Mouse (Mus musculus): ENCODE measurements around the gene Scp2. TPM values are rescaled to one million over a fixed set of nuclear protein-coding genes. Genes with fewer than 3 reads are reported as not detected.
A peak's percentile ranks its signal among the peaks of the same experiment; 100 is the strongest.
"Not testable (repeated sequence)": the region's sequence is repeated elsewhere in the genome, so short reads cannot be mapped to it uniquely, and the experiment has no call there.

Gene Scp2
- polyA plus RNA-seq (2015; fragmentation: Nextera tagmentation; extraction: Ambion mirVana), result 189 and 198 TPM in 2 replicates

GRCm38 (mm10) chr4:108144880-108145279 lies at the start of gene Scp2:
Gene Scp2, minus strand, starts transcription at chr4:108144998.
- WGBS, result 95% methylated on average over 1 of the region's 1 CpGs

GRCm38 (mm10) chr4:108192821-108193323 lies 48.1 kb upstream of the Scp2 start:
- Histone ChIP-seq H3K4me2 (peak overlapping the region; percentile 18), H3K9me3 (no peaks in the 10 kb centered on the region), H3K9ac (no peak overlapping the region), H3K27me3 (replicated peaks) (no peaks in the 10 kb centered on the region), H3K36me3 (replicated peaks) (no peaks in the 10 kb centered on the region), H3K27ac (no peak overlapping the region), H3K4me1 (no peaks in the 10 kb centered on the region), H3K4me3 (no peak overlapping the region)
- ATAC-seq (replicated peaks), result no peak
- WGBS, result 67% methylated on average over 2 of the region's 2 CpGs

More at GRCm38 (mm10) chr4:108144880-108145279, at the start of gene Scp2:
- H3K9ac ChIP-seq, result no peak within 1 kb of the TSS
- H3K36me3 ChIP-seq (replicated peaks), result no peaks in the 10 kb centered on the region
- H3K9me3 ChIP-seq, result no peaks in the 10 kb centered on the region
- no peaks in the 10 kb centered on the region for H3K4me1 ChIP-seq
- H3K27ac ChIP-seq, result no peak within 1 kb of the TSS
- no peak within 1 kb of the TSS for H3K4me3 ChIP-seq
- ATAC-seq (replicated peaks), result no peak
- no peak within 1 kb of the TSS for H3K4me2 ChIP-seq
- H3K27me3 ChIP-seq (replicated peaks), result no peaks in the 10 kb centered on the region

- no peak overlapping the region for H3K4me2 ChIP-seq
- H3K9me3 ChIP-seq, result no peaks in the 10 kb centered on the region
- H3K9ac ChIP-seq, result no peak overlapping the region
- no peaks in the 10 kb centered on the region for H3K36me3 ChIP-seq (replicated peaks)
- no peak for ATAC-seq (replicated peaks)
- no peaks in the 10 kb centered on the region for H3K27me3 ChIP-seq (replicated peaks)
- no peaks in the 10 kb centered on the region for H3K4me1 ChIP-seq
- WGBS, result 33% methylated on average over 1 of the region's 1 CpGs
- no peak overlapping the region for H3K4me3 ChIP-seq
- H3K27ac ChIP-seq, result no peak overlapping the region
These were observed 37.5 kb upstream of the Scp2 start for GRCm38 (mm10) chr4:108182278-108182677.

GRCm38 (mm10) chr4:108168056-108168455 lies 23.3 kb upstream of the Scp2 start:
- Histone ChIP-seq H3K4me3 (no peak overlapping the region), H3K36me3 (replicated peaks) (no peaks in the 10 kb centered on the region), H3K27me3 (replicated peaks) (0 out of 2 replicates have a peak, but pooled peaks cover 3% of the 10 kb centered on the region), H3K27ac (no peak overlapping the region), H3K9me3 (no peaks in the 10 kb centered on the region), H3K4me2 (no peak overlapping the region), H3K9ac (no peak overlapping the region), H3K4me1 (peaks cover 10% of the 10 kb centered on the region)
- no peak for ATAC-seq (replicated peaks)
- 82% methylated on average over 6 of the region's 6 CpGs for WGBS

- Histone ChIP-seq H3K9ac (no peak overlapping the region), H3K9me3 (no peaks in the 10 kb centered on the region), H3K4me1 (peaks cover 10% of the 10 kb centered on the region), H3K36me3 (replicated peaks) (no peaks in the 10 kb centered on the region), H3K4me3 (no peak overlapping the region), H3K4me2 (no peak overlapping the region), H3K27ac (no peak overlapping the region), H3K27me3 (replicated peaks) (0 out of 2 replicates have a peak, but pooled peaks cover 3% of the 10 kb centered on the region)
- WGBS, result 92% methylated on average over 4 of the region's 4 CpGs
- ATAC-seq (replicated peaks), result no peak
These were observed 22.1 kb upstream of the Scp2 start for GRCm38 (mm10) chr4:108166874-108167273.

- no peaks in the 10 kb centered on the region for H3K9me3 ChIP-seq
- H3K27me3 ChIP-seq (replicated peaks), result 0 out of 2 replicates have a peak, but pooled peaks cover 3% of the 10 kb centered on the region
- H3K9ac ChIP-seq, result peak within 1 kb of the TSS; percentile 66
- WGBS, result 1% methylated on average over 43 of the region's 43 CpGs
- H3K4me1 ChIP-seq, result peaks cover 10% of the 10 kb centered on the region
- no peak within 1 kb of the TSS for H3K27ac ChIP-seq
- peak within 1 kb of the TSS; percentile 96 for H3K4me2 ChIP-seq
- peak within 1 kb of the TSS; percentile 60 for H3K4me3 ChIP-seq
- ATAC-seq (replicated peaks), result peak; percentile 56; the same call in 1 of the 2 replicates
- no peaks in the 10 kb centered on the region for H3K36me3 ChIP-seq (replicated peaks)
These were observed 20.5 kb upstream of the Scp2 start, which contains the start of gene Echdc2 for GRCm38 (mm10) chr4:108165152-108165895. Gene Echdc2, plus strand, starts transcription at chr4:108165437.

GRCm38 (mm10) chr4:108163291-108163690 lies 18.5 kb upstream of the Scp2 start:
- ATAC-seq (replicated peaks), result no peak
- 0 out of 2 replicates have a peak, but pooled peaks cover 3% of the 10 kb centered on the region for H3K27me3 ChIP-seq (replicated peaks)
- 90% methylated on average over 3 of the region's 3 CpGs for WGBS

GRCm38 (mm10) chr4:108161936-108162335 lies 17.1 kb upstream of the Scp2 start:
- WGBS, result 95% methylated on average over 8 of the region's 8 CpGs
- Histone ChIP-seq H3K36me3 (replicated peaks) (no peaks in the 10 kb centered on the region), H3K4me2 (no peak overlapping the region), H3K9me3 (no peaks in the 10 kb centered on the region), H3K27me3 (replicated peaks) (0 out of 2 replicates have a peak, but pooled peaks cover 3% of the 10 kb centered on the region), H3K4me1 (peaks cover 10% of the 10 kb centered on the region), H3K9ac (no peak overlapping the region), H3K27ac (no peak overlapping the region), H3K4me3 (no peak overlapping the region)
- no peak for ATAC-seq (replicated peaks)

More at GRCm38 (mm10) chr4:108163291-108163690, 18.5 kb upstream of the Scp2 start:
- H3K9ac ChIP-seq, result no peak overlapping the region
- H3K4me3 ChIP-seq, result no peak overlapping the region
- H3K4me2 ChIP-seq, result no peak overlapping the region
- H3K36me3 ChIP-seq (replicated peaks), result no peaks in the 10 kb centered on the region
- peaks cover 10% of the 10 kb centered on the region for H3K4me1 ChIP-seq
- H3K27ac ChIP-seq, result no peak overlapping the region
- H3K9me3 ChIP-seq, result no peaks in the 10 kb centered on the region

- not testable (repeated sequence) for H3K4me1 ChIP-seq; ATAC-seq (replicated peaks); H3K9me3 ChIP-seq; H3K27ac ChIP-seq; H3K4me3 ChIP-seq; H3K9ac ChIP-seq; H3K27me3 ChIP-seq (replicated peaks); H3K36me3 ChIP-seq (replicated peaks); H3K4me2 ChIP-seq
- WGBS, result 68% methylated on average over 1 of the region's 1 CpGs
These were observed 10.3 kb upstream of the Scp2 start for GRCm38 (mm10) chr4:108155141-108155540.

- not testable (repeated sequence) for H3K27me3 ChIP-seq (replicated peaks); H3K4me2 ChIP-seq; H3K9ac ChIP-seq; H3K9me3 ChIP-seq; H3K27ac ChIP-seq; H3K4me1 ChIP-seq; H3K36me3 ChIP-seq (replicated peaks); H3K4me3 ChIP-seq; ATAC-seq (replicated peaks)
- 23% methylated on average over 3 of the region's 3 CpGs for whole genome bisulfite sequencing
These were observed 756 bp upstream of the Scp2 start for GRCm38 (mm10) chr4:108145554-108145953.

- no peaks in the 10 kb centered on the region for H3K4me1 ChIP-seq
- no peaks in the 10 kb centered on the region for H3K9me3 ChIP-seq
- no peak overlapping the region for H3K4me2 ChIP-seq
- no peak overlapping the region for H3K4me3 ChIP-seq
- no peaks in the 10 kb centered on the region for H3K27me3 ChIP-seq (replicated peaks)
- H3K9ac ChIP-seq, result no peak overlapping the region
- H3K27ac ChIP-seq, result no peak overlapping the region
- H3K36me3 ChIP-seq (replicated peaks), result no peaks in the 10 kb centered on the region
- no peak for ATAC-seq (replicated peaks)
These were observed 1.0 kb downstream of the Scp2 start for GRCm38 (mm10) chr4:108143778-108144177.

- not testable (repeated sequence) for H3K4me3 ChIP-seq; H3K36me3 ChIP-seq (replicated peaks); ATAC-seq (replicated peaks); H3K9ac ChIP-seq; H3K4me2 ChIP-seq; H3K27me3 ChIP-seq (replicated peaks); H3K27ac ChIP-seq; H3K4me1 ChIP-seq; H3K9me3 ChIP-seq
- WGBS, result 90% methylated on average over 2 of the region's 2 CpGs
These were observed 1.6 kb downstream of the Scp2 start for GRCm38 (mm10) chr4:108143178-108143577.

- WGBS, result 93% methylated on average over 5 of the region's 5 CpGs
- H3K36me3 ChIP-seq (replicated peaks), result no peaks in the 10 kb centered on the region
- no peak overlapping the region for H3K4me2 ChIP-seq
- no peak overlapping the region for H3K4me3 ChIP-seq
- ATAC-seq (replicated peaks), result no peak
- no peaks in the 10 kb centered on the region for H3K4me1 ChIP-seq
- H3K9ac ChIP-seq, result no peak overlapping the region
- no peaks in the 10 kb centered on the region for H3K27me3 ChIP-seq (replicated peaks)
- H3K9me3 ChIP-seq, result no peaks in the 10 kb centered on the region
- H3K27ac ChIP-seq, result no peak overlapping the region
These were observed 7.9 kb downstream of the Scp2 start for GRCm38 (mm10) chr4:108136938-108137337.

All from midbrain, embryonic 15.5 days (tissue).